Mouse (Mus musculus) forebrain, embryonic 16.5 days (tissue): ENCODE results near the gene Dock4. TPM values are rescaled to one million over a fixed set of nuclear protein-coding genes. Genes with fewer than 3 reads are reported as not detected.

Source experiments
- ATAC-seq: fragments of 200-750 bp; cut with Nextera tagmentation; 2 replicates; pipeline ENCODE4 v1.8.0; 2017; ENCODE audit warnings: mild to moderate bottlenecking, moderate library complexity
- H3K27ac ChIP-seq: fragments of 300-500 bp; sonication (generic); 2 replicates; pipeline ENCODE4 v1.5.1; 2014; ENCODE audit warnings: low read length, control low read depth
- H3K27me3 ChIP-seq: fragments of 300-500 bp; sonication (generic); replicated peaks from 2 replicates; pipeline ENCODE4 v1.6.1; 2014; ENCODE audit warnings: low read length; ENCODE audit not compliant: control insufficient read depth, insufficient read depth
- H3K36me3 ChIP-seq: fragments of 300-500 bp; sonication (generic); 2 replicates; pipeline ENCODE4 v1.6.1; 2014; ENCODE audit not compliant: control insufficient read depth, insufficient read depth
- H3K4me1 ChIP-seq: fragments of 300-500 bp; sonication (generic); replicated peaks from 2 replicates; pipeline ENCODE4 v1.6.1; 2014; ENCODE audit warnings: low read length; ENCODE audit not compliant: control insufficient read depth, insufficient read depth
- H3K4me2 ChIP-seq: fragments of 300-500 bp; sonication (generic); 2 replicates; pipeline ENCODE4 v1.6.1; 2014; ENCODE audit warnings: mild to moderate bottlenecking, low read length, control low read depth
- H3K4me3 ChIP-seq: fragments of 300-500 bp; sonication (generic); replicated peaks from 2 replicates; pipeline ENCODE4 v1.5.1; 2014; ENCODE audit warnings: mild to moderate bottlenecking, low read length, control low read depth
- H3K9ac ChIP-seq: fragments of 300-500 bp; sonication (generic); replicated peaks from 2 replicates; pipeline ENCODE4 v1.6.1; 2014; ENCODE audit warnings: low read depth, low read length, control low read depth
- H3K9me3 ChIP-seq: fragments of 300-500 bp; sonication (generic); 2 replicates; pipeline ENCODE4 v1.6.1; 2016; ENCODE audit warnings: low read length; ENCODE audit not compliant: control insufficient read depth
- WGBS: fragments of 180-500 bp; shearing (Covaris S2); extraction: QIAGEN DNeasy Blood & Tissue Kit; methylation state at CpG from one replicate; pipeline ENCODE4 v1.1.7; 2014; 5-methylcytosine and 5-hydroxymethylcytosine counted together
- polyA plus RNA-seq: library from polyadenylated mRNA; unstranded; fragments of >200 nt; fragmentation: Nextera tagmentation; extraction: Ambion mirVana; gene quantifications from 2 replicates; pipeline ENCODE4 v1.2.1, GENCODE M21; 2015

Gene Dock4
- polyA plus RNA-seq, 1 experiment from 2014 or later: 41.6 TPM

GRCm38 (mm10) chr12:40781554-40781953 lies 335.8 kb downstream of the Dock4 start:
- H3K4me2 ChIP-seq: no peak overlapping the region
- no peaks in the 10 kb centered on the region for H3K27me3 ChIP-seq
- H3K9ac ChIP-seq: no peak overlapping the region
- ATAC-seq: no peak
- no peak overlapping the region for H3K4me3 ChIP-seq
- WGBS: 91% methylated on average over 6 of the region's 6 CpGs
- no peaks in the 10 kb centered on the region for H3K9me3 ChIP-seq
- H3K36me3 ChIP-seq: no peaks in the 10 kb centered on the region
- no peak overlapping the region for H3K27ac ChIP-seq
- H3K4me1 ChIP-seq: no peaks in the 10 kb centered on the region

GRCm38 (mm10) chr12:40788621-40789111 lies 342.9 kb downstream of the Dock4 start:
- Histone ChIP-seq H3K36me3 (no peaks in the 10 kb centered on the region), H3K4me1 (peaks cover 21% of the 10 kb centered on the region), H3K27ac (no peak overlapping the region), H3K9me3 (no peaks in the 10 kb centered on the region), H3K4me3 (no peak overlapping the region), H3K27me3 (no peaks in the 10 kb centered on the region), H3K4me2 (no peak overlapping the region), H3K9ac (no peak overlapping the region)
- WGBS: 10% methylated on average over 3 of the region's 3 CpGs
- ATAC-seq: no peak

GRCm38 (mm10) chr12:40789379-40790361 lies 343.9 kb downstream of the Dock4 start:
- Histone ChIP-seq H3K27me3 (no peaks in the 10 kb centered on the region), H3K9ac (no peak overlapping the region), H3K4me2 (no peak overlapping the region), H3K9me3 (no peaks in the 10 kb centered on the region), H3K4me1 (peaks cover 31% of the 10 kb centered on the region), H3K36me3 (no peaks in the 10 kb centered on the region), H3K4me3 (no peak overlapping the region), H3K27ac (no peak overlapping the region)
- ATAC-seq: peak; percentile 57
- 30% methylated on average over 10 of the region's 10 CpGs for WGBS

- H3K4me1 ChIP-seq: peaks cover 32% of the 10 kb centered on the region
- 12% methylated on average over 5 of the region's 5 CpGs for WGBS
Observed at GRCm38 (mm10) chr12:40791221-40791620, 345.5 kb downstream of the Dock4 start.

GRCm38 (mm10) chr12:40792184-40792650 lies 346.5 kb downstream of the Dock4 start:
- no peaks in the 10 kb centered on the region for H3K36me3 ChIP-seq
- H3K9ac ChIP-seq: 0 out of 2 replicates have a peak overlapping the region, but pooled peaks have one; percentile 14
- H3K27ac ChIP-seq: no peak overlapping the region; the same call in 1 of the 2 replicates
- no peak overlapping the region; the same call in 1 of the 2 replicates for H3K4me2 ChIP-seq
- no peaks in the 10 kb centered on the region for H3K9me3 ChIP-seq
- 12% methylated on average over 10 of the region's 10 CpGs for WGBS
- H3K27me3 ChIP-seq: no peaks in the 10 kb centered on the region
- H3K4me1 ChIP-seq: peaks cover 37% of the 10 kb centered on the region
- ATAC-seq: peak; percentile 57
- no peak overlapping the region for H3K4me3 ChIP-seq

More at GRCm38 (mm10) chr12:40791221-40791620, 345.5 kb downstream of the Dock4 start:
- no peak overlapping the region for H3K4me3 ChIP-seq
- H3K36me3 ChIP-seq: no peaks in the 10 kb centered on the region
- H3K4me2 ChIP-seq: no peak overlapping the region
- no peak for ATAC-seq
- H3K9me3 ChIP-seq: no peaks in the 10 kb centered on the region
- no peaks in the 10 kb centered on the region for H3K27me3 ChIP-seq
- H3K9ac ChIP-seq: no peak overlapping the region
- H3K27ac ChIP-seq: no peak overlapping the region

- Histone ChIP-seq H3K36me3 (no peaks in the 10 kb centered on the region), H3K9ac (no peak overlapping the region), H3K27ac (no peak overlapping the region), H3K4me1 (peaks cover 39% of the 10 kb centered on the region), H3K27me3 (no peaks in the 10 kb centered on the region), H3K9me3 (no peaks in the 10 kb centered on the region), H3K4me3 (no peak overlapping the region), H3K4me2 (no peak overlapping the region)
- ATAC-seq: no peak
- WGBS: 60% methylated on average over 11 of the region's 11 CpGs
Observed at GRCm38 (mm10) chr12:40794066-40794465, 348.3 kb downstream of the Dock4 start.

GRCm38 (mm10) chr12:40794756-40795155 lies 349.0 kb downstream of the Dock4 start:
- Histone ChIP-seq H3K9ac (no peak overlapping the region), H3K4me3 (no peak overlapping the region), H3K9me3 (no peaks in the 10 kb centered on the region), H3K4me2 (no peak overlapping the region), H3K4me1 (peaks cover 37% of the 10 kb centered on the region), H3K27ac (no peak overlapping the region), H3K27me3 (no peaks in the 10 kb centered on the region), H3K36me3 (no peaks in the 10 kb centered on the region)
- no peak for ATAC-seq
- WGBS: 42% methylated on average over 3 of the region's 3 CpGs

- Histone ChIP-seq H3K27me3 (no peaks in the 10 kb centered on the region), H3K36me3 (no peaks in the 10 kb centered on the region), H3K9me3 (no peaks in the 10 kb centered on the region), H3K9ac (no peak overlapping the region), H3K4me3 (no peak overlapping the region), H3K4me2 (no peak overlapping the region), H3K4me1 (peaks cover 33% of the 10 kb centered on the region), H3K27ac (no peak overlapping the region)
- ATAC-seq: no peak
- WGBS: 43% methylated on average over 2 of the region's 2 CpGs
Observed at GRCm38 (mm10) chr12:40795768-40796167, 350.0 kb downstream of the Dock4 start.

GRCm38 (mm10) chr12:40796813-40797491 lies 351.2 kb downstream of the Dock4 start:
- 71% methylated on average over 14 of the region's 14 CpGs for WGBS
- Histone ChIP-seq H3K9ac (no peak overlapping the region), H3K4me3 (no peak overlapping the region), H3K4me1 (peaks cover 31% of the 10 kb centered on the region), H3K36me3 (no peaks in the 10 kb centered on the region), H3K4me2 (no peak overlapping the region), H3K27me3 (no peaks in the 10 kb centered on the region), H3K9me3 (no peaks in the 10 kb centered on the region), H3K27ac (no peak overlapping the region)
- ATAC-seq: no peak
